Mouse (Mus musculus) liver, postnatal 0 days (tissue): ENCODE results near the gene Cep95. TPM values are rescaled to one million over a fixed set of nuclear protein-coding genes. Genes with fewer than 3 reads are reported as not detected.

Experiments used
- ATAC-seq: fragments of 200-750 bp; cut with Nextera tagmentation; 2 replicates; pipeline ENCODE4 v1.8.0; 2017; ENCODE audit warnings: mild to moderate bottlenecking, moderate library complexity
- DNase-seq: peaks from one replicate; pipeline ENCODE4 v3.0.0-alpha.2; 2016
- H3K27ac ChIP-seq: fragments of 300-500 bp; sonication (generic); 2 replicates; pipeline ENCODE4 v1.5.1; 2014; ENCODE audit warnings: antibody characterized with exemption, moderate library complexity, mild to moderate bottlenecking, low read depth
- H3K27me3 ChIP-seq: fragments of 300-500 bp; sonication (generic); 2 replicates; pipeline ENCODE4 v1.6.1; 2014; ENCODE audit warnings: low read length, control low read depth, mixed read lengths; ENCODE audit not compliant: insufficient read depth
- H3K36me3 ChIP-seq: fragments of 300-500 bp; sonication (generic); replicated peaks from 2 replicates; pipeline ENCODE4 v1.6.1; 2014; ENCODE audit warnings: mild to moderate bottlenecking, control low read depth, low read length, moderate library complexity, mixed read lengths; ENCODE audit not compliant: insufficient read depth
- H3K4me1 ChIP-seq: fragments of 300-500 bp; sonication (generic); 2 replicates; pipeline ENCODE4 v1.6.1; 2014; ENCODE audit warnings: antibody characterized with exemption, mild to moderate bottlenecking, control low read depth; ENCODE audit not compliant: insufficient read depth
- H3K4me2 ChIP-seq: fragments of 300-500 bp; sonication (generic); 2 replicates; pipeline ENCODE4 v1.6.1; 2014; ENCODE audit warnings: low read depth, mild to moderate bottlenecking, low read length, moderate library complexity, mixed read lengths
- H3K4me3 ChIP-seq: fragments of 300-500 bp; sonication (generic); 2 replicates; pipeline ENCODE4 v1.5.1; 2014; ENCODE audit warnings: low read depth, low read length
- H3K9ac ChIP-seq: fragments of 300-500 bp; sonication (generic); replicated peaks from 2 replicates; pipeline ENCODE4 v1.6.1; 2014; ENCODE audit warnings: mild to moderate bottlenecking, moderate library complexity
- H3K9me3 ChIP-seq: fragments of 300-500 bp; sonication (generic); 2 replicates; pipeline ENCODE4 v1.6.1; 2016; ENCODE audit warnings: mild to moderate bottlenecking, control low read depth, low read length, mixed read lengths
- CTCF ChIP-seq: sonication (generic); IDR thresholded peaks from 2 replicates; pipeline ENCODE4 v1.5.1; 2016; ENCODE audit warnings: antibody characterized with exemption, low read depth
- EP300 ChIP-seq: IDR thresholded peaks from 2 replicates; pipeline ENCODE4 v1.6.1; 2016; ENCODE audit warnings: antibody characterized with exemption, low read depth, mild to moderate bottlenecking
- WGBS: fragments of 180-500 bp; shearing (Covaris S2); extraction: QIAGEN DNeasy Blood & Tissue Kit; methylation state at CpG from one replicate; pipeline ENCODE4 v1.1.7; 2014; ENCODE audit not compliant: insufficient replicate concordance; 5-methylcytosine and 5-hydroxymethylcytosine counted together
- microRNA-seq: library from miRNA; unstranded; fragments of <30 nt; microRNA quantifications from one replicate; pipeline ENCODE4, GENCODE M21; 2016
- polyA plus RNA-seq: library from polyadenylated mRNA; unstranded; fragments of >200 nt; fragmentation: Nextera tagmentation; extraction: Ambion mirVana; gene quantifications from 2 replicates; pipeline ENCODE4 v1.2.1, GENCODE M21; 2015

Cep95 gene
- polyA plus RNA-seq, 1 experiment from 2014 or later: 5.1 TPM

DNA sequence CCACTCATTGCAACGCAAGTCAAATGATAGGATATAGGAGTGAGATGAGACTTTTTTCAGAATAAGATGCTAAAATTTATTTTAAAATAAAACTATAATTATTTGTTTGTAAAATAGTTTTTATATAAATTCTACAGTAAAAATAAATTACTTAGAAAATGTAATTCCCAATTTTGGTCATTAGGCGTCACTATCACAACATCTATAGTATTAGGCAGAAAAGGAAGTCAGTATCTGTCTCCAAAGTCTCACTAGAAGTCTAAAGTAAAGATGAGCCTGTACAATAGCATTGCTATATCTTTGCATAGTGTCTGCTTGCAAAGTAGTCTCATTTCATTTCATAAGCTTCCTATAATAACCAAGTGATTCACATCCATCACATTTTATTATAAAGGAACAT is 62.4 kb downstream of the Cep95 start:
- ATAC-seq (no peak), DNase-seq (no peak)
- 44% methylated on average over 2 of the region's 2 CpGs for WGBS
- no peak for TF ChIP-seq EP300
- peak; percentile 56 for TF ChIP-seq CTCF
- no peak overlapping the region for H3K4me2 ChIP-seq
- no peak overlapping the region for H3K27ac ChIP-seq
- H3K9me3 ChIP-seq: no peaks in the 10 kb centered on the region
- no peaks in the 10 kb centered on the region for H3K27me3 ChIP-seq
- no peaks in the 10 kb centered on the region for H3K4me1 ChIP-seq
- no peak overlapping the region for H3K9ac ChIP-seq
- H3K4me3 ChIP-seq: no peak overlapping the region
- peaks cover 46% of the 10 kb centered on the region for H3K36me3 ChIP-seq

Small RNA genes lying within 50 kb of the gene (microRNA-seq; reads per million reads assigned to microRNA genes)
- gene Gm25994 (not detected), gene Mir3064 (17.0 reads per million, percentile 26 among the genes with 10 or more reads in this experiment)

Other genes with a start within 250 kb of the Cep95 start
- 9.9 and 11.3 TPM in 2 replicates for gene Tex2, start 175.8 kb upstream of the Cep95 start, polyA plus RNA-seq
- 9.2 TPM in 2 replicates for gene Pecam1, start 38.6 kb upstream of the Cep95 start, polyA plus RNA-seq
- 4.1 and 5.1 TPM in 2 replicates for gene Milr1, start 38.0 kb upstream of the Cep95 start, polyA plus RNA-seq
- gene Polg2, start 9.7 kb upstream of the Cep95 start, polyA plus RNA-seq: 7.9 and 8.4 TPM in 2 replicates
- gene Ddx5, start 67 bp upstream of the Cep95 start, polyA plus RNA-seq: 114 and 115 TPM in 2 replicates
- gene Smurf2, start 131.5 kb downstream of the Cep95 start, polyA plus RNA-seq: 4.5 and 4.8 TPM in 2 replicates
- gene Kpna2, start 210.3 kb downstream of the Cep95 start, polyA plus RNA-seq: 115 and 128 TPM in 2 replicates
- 7.3 and 10.3 TPM in 2 replicates for gene 1810010H24Rik, start 236.4 kb downstream of the Cep95 start, polyA plus RNA-seq